Comparison of ENCODE assay signal across 10 mouse cellular contexts in genomic region chrX:164245714-164246113, GRCm38 (mm10). TPM values are rescaled to one million over a fixed set of nuclear protein-coding genes. Genes with fewer than 3 reads are reported as not detected.
DNase-seq lines count a peak whose midpoint lies in the region; ATAC-seq and TF ChIP-seq lines count a peak whose summit lies in the region.
"Had no signal": no experiment of that assay in that cellular context is flagged by ENCODE, and none has a peak within 500 bp of the region (broad histone marks: within the 10 kb centered on the region; RNA-seq: fewer than 3 reads in every experiment).

No protein-coding gene starts in this region.

- no peaks in the 10 kb centered on the region for H3K36me3 ChIP-seq in neural tube, embryonic 11.5 days (ENCODE audit: control insufficient read depth, insufficient read depth, low read length)
- H3K36me3 ChIP-seq in forebrain, embryonic 13.5 days (ENCODE audit: poor library complexity, severe bottlenecking) = no peaks in the 10 kb centered on the region
- no peaks in the 10 kb centered on the region for H3K36me3 ChIP-seq in lung, embryonic 15.5 days
- no peaks in the 10 kb centered on the region for H3K36me3 ChIP-seq in stomach, postnatal 0 days (ENCODE audit: control insufficient read depth, insufficient read depth, low read length)

- no peak for TF ChIP-seq EP300 in stomach, postnatal 0 days (optimal IDR thresholded peaks at IDR 0.05)

- intact Hi-C loops in gastrocnemius, postnatal 36 days (cut with DNase I) = no loop called here

- no peaks in the 10 kb centered on the region for H3K27me3 ChIP-seq in neural tube, embryonic 11.5 days (ENCODE audit: control insufficient read depth, insufficient read depth, low read length)
- H3K27me3 ChIP-seq in forebrain, embryonic 13.5 days = peaks cover 8% of the 10 kb centered on the region; the same call in 1 of the 2 replicates
- no peaks in the 10 kb centered on the region for H3K27me3 ChIP-seq in lung, embryonic 15.5 days
- no peaks in the 10 kb centered on the region for H3K27me3 ChIP-seq in stomach, postnatal 0 days (ENCODE audit: control insufficient read depth, insufficient read depth, low read length)

- H3K27ac ChIP-seq in neural tube, embryonic 11.5 days (ENCODE audit: low read depth, low read length) = no peak overlapping the region
- no peak overlapping the region for H3K27ac ChIP-seq in forebrain, embryonic 13.5 days
- H3K27ac ChIP-seq in lung, embryonic 15.5 days = no peak overlapping the region
- H3K27ac ChIP-seq in stomach, postnatal 0 days (replicated peaks) = no peak overlapping the region

- TF ChIP-seq CTCF in stomach, postnatal 0 days (IDR thresholded peaks at IDR 0.05; ENCODE audit: low read depth) = no peak

- DNase-seq in neural tube, embryonic 11.5 days (ENCODE audit: low spot score) = no peak
- DNase-seq in neural tube, embryonic 10.5 days (ENCODE audit: extremely low spot score, low spot score) = no peak
- peak; percentile 31 for DNase-seq in stomach, postnatal 0 days (ENCODE audit: low spot score)
- no peak for DNase-seq in gastrocnemius, postnatal 36 days
- no peak for DNase-seq in thymus, postnatal 10 days (ENCODE audit: low spot score in 2 of 2)
- DNase-seq in adrenal gland, postnatal 25 days = no peak
- DNase-seq: kidney, adult 8-10 months; right cerebral cortex, adult 18-20 months had no signal

- H3K4me2 ChIP-seq in neural tube, embryonic 11.5 days (ENCODE audit: low read depth) = no peak overlapping the region
- H3K4me2 ChIP-seq in forebrain, embryonic 13.5 days = peak overlapping the region; percentile 32
- H3K4me2 ChIP-seq in lung, embryonic 15.5 days = no peak overlapping the region; the same call in 1 of the 2 replicates
- H3K4me2 ChIP-seq in stomach, postnatal 0 days (replicated peaks; ENCODE audit: low read depth) = no peak overlapping the region

- peak; percentile 50; the same call in 1 of the 2 replicates for ATAC-seq in neural tube, embryonic 11.5 days (ENCODE audit: insufficient read depth, low FRiP score, low TSS enrichment)
- ATAC-seq in forebrain, embryonic 13.5 days = peak; percentile 59; the same call in 1 of the 2 replicates
- ATAC-seq in lung, embryonic 15.5 days (ENCODE audit: borderline replicate concordance, extremely low read depth, low FRiP score, low TSS enrichment) = peak; percentile 62; the same call in 1 of the 2 replicates
- peak; percentile 77; the same call in 1 of the 2 replicates for ATAC-seq in stomach, postnatal 0 days (ENCODE audit: low FRiP score, low TSS enrichment)

- WGBS in neural tube, embryonic 11.5 days = 13% methylated on average over 5 of the region's 5 CpGs
- 29% methylated on average over 5 of the region's 5 CpGs for WGBS in forebrain, embryonic 13.5 days
- 16% methylated on average over 5 of the region's 5 CpGs for WGBS in lung, embryonic 15.5 days
- WGBS in stomach, postnatal 0 days = 13% methylated on average over 5 of the region's 5 CpGs

- H3K4me1 ChIP-seq in neural tube, embryonic 11.5 days (ENCODE audit: control insufficient read depth, insufficient read depth, low read length) = no peaks in the 10 kb centered on the region
- H3K4me1 ChIP-seq in forebrain, embryonic 13.5 days = 0 out of 2 replicates have a peak, but pooled peaks cover 5% of the 10 kb centered on the region
- H3K4me1 ChIP-seq in lung, embryonic 15.5 days = 0 out of 2 replicates have a peak, but pooled peaks cover 2% of the 10 kb centered on the region
- no peaks in the 10 kb centered on the region for H3K4me1 ChIP-seq in stomach, postnatal 0 days (replicated peaks; ENCODE audit: control insufficient read depth, insufficient read depth)

- H3K9me3 ChIP-seq in neural tube, embryonic 11.5 days (ENCODE audit: control insufficient read depth, low read length) = no peaks in the 10 kb centered on the region
- no peaks in the 10 kb centered on the region for H3K9me3 ChIP-seq in forebrain, embryonic 13.5 days (replicated peaks)
- no peaks in the 10 kb centered on the region for H3K9me3 ChIP-seq in lung, embryonic 15.5 days
- no peaks in the 10 kb centered on the region for H3K9me3 ChIP-seq in stomach, postnatal 0 days (ENCODE audit: control insufficient read depth, low read length)

- no peak overlapping the region for H3K9ac ChIP-seq in neural tube, embryonic 11.5 days (ENCODE audit: low read length)
- no peak overlapping the region for H3K9ac ChIP-seq in forebrain, embryonic 13.5 days
- no peak overlapping the region for H3K9ac ChIP-seq in lung, embryonic 15.5 days
- H3K9ac ChIP-seq in stomach, postnatal 0 days (ENCODE audit: low read length) = no peak overlapping the region

- no peak overlapping the region for H3K4me3 ChIP-seq in neural tube, embryonic 11.5 days (ENCODE audit: low read depth, low read length)
- H3K4me3 ChIP-seq in forebrain, embryonic 13.5 days = no peak overlapping the region
- no peak overlapping the region for H3K4me3 ChIP-seq in lung, embryonic 15.5 days
- no peak overlapping the region for H3K4me3 ChIP-seq in stomach, postnatal 0 days (ENCODE audit: low read depth, low read length)

RNA-seq across cellular contexts. Expression of gene Bmx, which starts 12.3 kb away (rescaled TPM):
- polyA plus RNA-seq in neural tube, embryonic 11.5 days (2014; fragmentation: Nextera tagmentation; extraction: Ambion mirVana) = 0.17 and 0.66 TPM in 2 replicates
- polyA plus RNA-seq in forebrain, embryonic 13.5 days (2015; fragmentation: Nextera tagmentation; extraction: Ambion mirVana) = 0.05 and 0.17 TPM in 2 replicates
- 1.2 and 1.4 TPM in 2 replicates for polyA plus RNA-seq in lung, embryonic 15.5 days (2015; fragmentation: Nextera tagmentation; extraction: Ambion mirVana)
- polyA plus RNA-seq in stomach, postnatal 0 days (2015; fragmentation: Nextera tagmentation; extraction: Ambion mirVana) = 0.51 and 0.52 TPM in 2 replicates
- total RNA-seq in gastrocnemius, postnatal 36 days (2021) = under 1 TPM; 0.23 to 0.32 TPM
- total RNA-seq in adrenal gland, postnatal 25 days (2021) = 0.30 TPM in 1 of 2 replicates, not detected in the other

RNA-seq across cellular contexts. Expression of gene Pir, which starts 23.5 kb away (rescaled TPM):
- 4.6 and 5.3 TPM in 2 replicates for polyA plus RNA-seq in neural tube, embryonic 11.5 days (2014; fragmentation: Nextera tagmentation; extraction: Ambion mirVana)
- polyA plus RNA-seq in forebrain, embryonic 13.5 days (2015; fragmentation: Nextera tagmentation; extraction: Ambion mirVana) = 3.8 and 4.1 TPM in 2 replicates
- 14.1 and 16.7 TPM in 2 replicates for polyA plus RNA-seq in lung, embryonic 15.5 days (2015; fragmentation: Nextera tagmentation; extraction: Ambion mirVana)
- 19.6 and 19.8 TPM in 2 replicates for polyA plus RNA-seq in stomach, postnatal 0 days (2015; fragmentation: Nextera tagmentation; extraction: Ambion mirVana)
- 1 to 10 TPM; 3.2 to 3.6 TPM for total RNA-seq in gastrocnemius, postnatal 36 days (2021)
- 3.2 and 3.6 TPM in 2 replicates for total RNA-seq in adrenal gland, postnatal 25 days (2021)
